Mouse (Mus musculus): ENCODE data around the gene Tctex1d1. TPM values are rescaled to one million over a fixed set of nuclear protein-coding genes. Genes with fewer than 3 reads are reported as not detected.
A peak's percentile ranks its signal among the peaks of the same experiment; 100 is the strongest.

Gene Tctex1d1
- polyA plus RNA-seq, 1 experiment from 2014 or later, result 3.3 TPM

GRCm38 (mm10) chr4:102991685-102992084 is 13.3 kb downstream of the Tctex1d1 start:
- no peaks in the 10 kb centered on the region for H3K4me1 ChIP-seq (ENCODE audit: control insufficient read depth, insufficient read depth, low read depth, low read length)
- H3K27me3 ChIP-seq (replicated peaks; ENCODE audit: control insufficient read depth, insufficient read depth, low read length), result no peaks in the 10 kb centered on the region
- no peaks in the 10 kb centered on the region for H3K9me3 ChIP-seq (ENCODE audit: control insufficient read depth, low read length)
- 74% methylated on average over 3 of the region's 3 CpGs for WGBS
- H3K36me3 ChIP-seq (ENCODE audit: control insufficient read depth, insufficient read depth, low read length), result no peaks in the 10 kb centered on the region
- H3K4me3 ChIP-seq (ENCODE audit: low read length), result no peak overlapping the region
- ATAC-seq, result no peak
- no peak overlapping the region for H3K27ac ChIP-seq (ENCODE audit: low read depth, low read length)
- H3K4me2 ChIP-seq (ENCODE audit: low read length), result no peak overlapping the region
- H3K9ac ChIP-seq (ENCODE audit: low read depth, low read length), result no peak overlapping the region

DNA sequence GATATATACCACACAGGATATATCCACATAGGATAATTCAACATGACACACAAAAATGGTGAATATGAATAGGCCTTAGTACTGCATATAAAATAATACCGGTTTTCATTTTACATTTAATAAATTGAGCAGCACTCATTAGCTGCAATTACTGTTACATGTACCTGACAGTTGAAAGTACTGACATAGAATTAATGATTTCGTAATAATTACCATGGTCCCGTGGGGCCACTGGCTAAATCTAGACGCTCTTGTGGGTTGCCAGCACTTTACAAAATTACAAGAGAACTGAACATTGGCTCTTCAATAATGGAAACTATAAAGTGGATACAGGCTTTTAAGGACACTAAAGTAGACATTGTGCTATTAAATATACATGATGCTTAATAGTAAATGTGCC is 26.3 kb downstream of the Tctex1d1 start:
- H3K4me1 ChIP-seq (ENCODE audit: control insufficient read depth, insufficient read depth, low read depth, low read length), result no peaks in the 10 kb centered on the region; the same call in 1 of the 2 replicates

GRCm38 (mm10) chr4:103005190-103005945 is 27.0 kb downstream of the Tctex1d1 start:
- H3K27me3 ChIP-seq (replicated peaks; ENCODE audit: control insufficient read depth, insufficient read depth, low read length), result no peaks in the 10 kb centered on the region
- H3K36me3 ChIP-seq (ENCODE audit: control insufficient read depth, insufficient read depth, low read length), result no peaks in the 10 kb centered on the region
- ATAC-seq, result no peak
- 58% methylated on average over 15 of the region's 15 CpGs for WGBS
- no peak overlapping the region for H3K4me3 ChIP-seq (ENCODE audit: low read length)
- no peak overlapping the region for H3K4me2 ChIP-seq (ENCODE audit: low read length)
- H3K27ac ChIP-seq (ENCODE audit: low read depth, low read length), result no peak overlapping the region
- H3K9me3 ChIP-seq (ENCODE audit: control insufficient read depth, low read length), result no peaks in the 10 kb centered on the region
- no peaks in the 10 kb centered on the region; the same call in 1 of the 2 replicates for H3K4me1 ChIP-seq (ENCODE audit: control insufficient read depth, insufficient read depth, low read depth, low read length)
- no peak overlapping the region for H3K9ac ChIP-seq (ENCODE audit: low read depth, low read length)

More for the DNA sequence above, 26.3 kb downstream of the Tctex1d1 start:
- no peaks in the 10 kb centered on the region for H3K27me3 ChIP-seq (replicated peaks; ENCODE audit: control insufficient read depth, insufficient read depth, low read length)
- WGBS, result 67% methylated on average over 4 of the region's 4 CpGs
- H3K27ac ChIP-seq (ENCODE audit: low read depth, low read length), result no peak overlapping the region
- no peak for ATAC-seq
- H3K4me2 ChIP-seq (ENCODE audit: low read length), result no peak overlapping the region
- H3K4me3 ChIP-seq (ENCODE audit: low read length), result no peak overlapping the region
- no peaks in the 10 kb centered on the region for H3K9me3 ChIP-seq (ENCODE audit: control insufficient read depth, low read length)
- H3K36me3 ChIP-seq (ENCODE audit: control insufficient read depth, insufficient read depth, low read length), result no peaks in the 10 kb centered on the region
- H3K9ac ChIP-seq (ENCODE audit: low read depth, low read length), result no peak overlapping the region

- Histone ChIP-seq H3K4me2 (ENCODE audit: low read length) (no peak overlapping the region), H3K4me1 (ENCODE audit: control insufficient read depth, insufficient read depth, low read depth, low read length) (no peaks in the 10 kb centered on the region; the same call in 1 of the 2 replicates), H3K9me3 (ENCODE audit: control insufficient read depth, low read length) (no peaks in the 10 kb centered on the region), H3K27ac (ENCODE audit: low read depth, low read length) (no peak overlapping the region), H3K9ac (ENCODE audit: low read depth, low read length) (no peak overlapping the region), H3K4me3 (ENCODE audit: low read length) (no peak overlapping the region), H3K36me3 (ENCODE audit: control insufficient read depth, insufficient read depth, low read length) (no peaks in the 10 kb centered on the region), H3K27me3 (replicated peaks; ENCODE audit: control insufficient read depth, insufficient read depth, low read length) (no peaks in the 10 kb centered on the region)
- WGBS, result 69% methylated on average over 5 of the region's 5 CpGs
- ATAC-seq, result no peak
Measured at GRCm38 (mm10) chr4:103006266-103006665, 27.9 kb downstream of the Tctex1d1 start.

DNA sequence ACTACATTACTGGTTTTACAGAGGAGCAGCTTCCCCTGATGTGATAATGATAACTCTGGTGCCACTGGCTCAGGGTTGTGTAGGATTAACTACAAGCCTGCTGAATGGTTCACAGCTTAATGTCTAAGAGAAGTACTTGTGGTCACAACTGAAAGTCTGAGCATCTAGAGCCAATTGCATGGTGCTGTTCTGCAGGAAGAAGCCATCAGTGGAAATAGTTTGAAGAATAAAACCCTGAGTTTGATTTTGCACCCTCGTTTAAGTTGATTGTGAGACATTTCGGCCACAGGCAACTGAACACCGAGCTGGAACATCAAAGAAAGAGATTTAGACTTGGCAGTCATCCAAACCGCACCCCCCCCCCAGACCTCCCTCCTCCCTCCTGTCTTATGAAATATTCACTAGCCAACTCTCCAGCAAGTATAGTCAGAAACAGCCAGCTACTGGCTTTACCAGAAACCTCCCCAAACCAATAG is 28.6 kb downstream of the Tctex1d1 start:
- Histone ChIP-seq H3K27me3 (replicated peaks; ENCODE audit: control insufficient read depth, insufficient read depth, low read length) (no peaks in the 10 kb centered on the region), H3K9me3 (ENCODE audit: control insufficient read depth, low read length) (no peaks in the 10 kb centered on the region), H3K4me1 (ENCODE audit: control insufficient read depth, insufficient read depth, low read depth, low read length) (peaks cover 3% of the 10 kb centered on the region), H3K36me3 (ENCODE audit: control insufficient read depth, insufficient read depth, low read length) (no peaks in the 10 kb centered on the region), H3K4me3 (ENCODE audit: low read length) (no peak overlapping the region), H3K9ac (ENCODE audit: low read depth, low read length) (no peak overlapping the region), H3K27ac (ENCODE audit: low read depth, low read length) (no peak overlapping the region), H3K4me2 (ENCODE audit: low read length) (no peak overlapping the region)
- WGBS, result 20% methylated on average over 4 of the region's 4 CpGs
- ATAC-seq, result no peak

DNA sequence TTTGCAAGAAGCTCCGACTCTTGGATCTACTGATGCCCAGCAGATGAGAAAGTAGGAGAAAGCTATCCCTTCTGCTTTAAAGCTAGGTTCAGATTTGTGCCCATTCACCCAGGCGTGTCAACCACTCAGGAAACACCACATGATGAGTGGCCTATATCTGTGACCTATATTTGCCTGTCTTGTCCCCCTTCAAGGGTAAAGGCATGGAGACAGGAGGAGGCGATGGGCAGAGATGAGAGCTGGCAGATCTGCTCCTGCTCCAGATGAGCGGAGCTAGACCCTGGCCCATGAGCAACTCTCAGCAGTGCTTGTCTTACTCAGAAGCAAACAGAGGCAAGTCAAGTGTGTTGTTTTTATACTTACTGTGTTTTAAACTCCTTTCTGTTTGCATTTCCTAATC is 32.3 kb downstream of the Tctex1d1 start:
- Histone ChIP-seq H3K9ac (ENCODE audit: low read depth, low read length) (no peak overlapping the region), H3K27ac (ENCODE audit: low read depth, low read length) (no peak overlapping the region), H3K4me3 (ENCODE audit: low read length) (no peak overlapping the region), H3K4me1 (ENCODE audit: control insufficient read depth, insufficient read depth, low read depth, low read length) (peaks cover 8% of the 10 kb centered on the region), H3K36me3 (ENCODE audit: control insufficient read depth, insufficient read depth, low read length) (no peaks in the 10 kb centered on the region), H3K4me2 (ENCODE audit: low read length) (no peak overlapping the region), H3K27me3 (replicated peaks; ENCODE audit: control insufficient read depth, insufficient read depth, low read length) (no peaks in the 10 kb centered on the region), H3K9me3 (ENCODE audit: control insufficient read depth, low read length) (no peaks in the 10 kb centered on the region)
- ATAC-seq, result no peak
- WGBS, result 93% methylated on average over 4 of the region's 4 CpGs

DNA sequence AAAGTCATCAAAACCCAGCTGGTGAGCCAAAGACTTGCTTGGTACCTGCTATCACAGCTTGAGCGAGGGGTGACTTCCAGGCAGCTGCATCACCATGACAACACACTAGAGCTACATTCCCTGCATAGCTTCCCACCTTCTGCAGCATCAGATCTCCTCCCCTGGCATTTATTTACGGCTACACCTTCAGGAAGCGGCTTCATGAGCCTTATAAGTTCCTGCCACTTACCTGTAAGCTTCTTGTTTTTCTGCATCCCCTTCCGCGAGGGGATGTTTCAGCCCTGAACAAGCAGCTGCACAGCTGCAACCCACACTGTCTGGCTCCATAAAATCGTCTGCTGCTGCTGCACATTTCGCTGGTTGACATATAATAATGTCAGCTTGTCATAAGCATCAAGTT is 33.4 kb downstream of the Tctex1d1 start:
- H3K4me3 ChIP-seq (ENCODE audit: low read length), result no peak overlapping the region
- H3K27ac ChIP-seq (ENCODE audit: low read depth, low read length), result peak overlapping the region; percentile 16; the same call in 1 of the 2 replicates
- WGBS, result 31% methylated on average over 7 of the region's 7 CpGs
- peaks cover 8% of the 10 kb centered on the region for H3K4me1 ChIP-seq (ENCODE audit: control insufficient read depth, insufficient read depth, low read depth, low read length)
- no peaks in the 10 kb centered on the region for H3K36me3 ChIP-seq (ENCODE audit: control insufficient read depth, insufficient read depth, low read length)
- ATAC-seq, result peak; percentile 88
- H3K9ac ChIP-seq (ENCODE audit: low read depth, low read length), result 0 out of 2 replicates have a peak overlapping the region, but pooled peaks have one; percentile 28
- peak overlapping the region; percentile 32; the same call in 1 of the 2 replicates for H3K4me2 ChIP-seq (ENCODE audit: low read length)
- H3K27me3 ChIP-seq (replicated peaks; ENCODE audit: control insufficient read depth, insufficient read depth, low read length), result no peaks in the 10 kb centered on the region
- no peaks in the 10 kb centered on the region for H3K9me3 ChIP-seq (ENCODE audit: control insufficient read depth, low read length)

DNA sequence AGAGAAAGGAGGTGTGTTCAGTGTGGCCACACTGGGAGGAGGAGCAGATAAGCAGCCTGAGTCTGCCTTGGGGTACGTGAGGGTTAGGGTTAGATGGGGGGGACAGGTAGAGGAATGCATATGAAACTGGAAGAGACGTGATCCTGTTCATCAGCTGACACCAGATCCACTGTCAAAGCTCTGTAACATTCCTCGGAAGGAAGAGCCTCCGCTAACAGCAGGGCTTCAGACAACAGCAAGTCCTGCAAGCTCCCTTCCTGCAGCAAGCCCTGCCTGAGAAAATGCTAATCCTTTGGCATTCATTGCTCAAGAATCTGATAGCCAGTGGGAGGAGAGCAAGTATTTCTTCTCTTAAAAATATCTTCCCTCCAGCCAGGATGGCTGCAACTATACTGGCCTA is 35.1 kb downstream of the Tctex1d1 start:
- H3K9me3 ChIP-seq (ENCODE audit: control insufficient read depth, low read length), result no peaks in the 10 kb centered on the region
- no peaks in the 10 kb centered on the region for H3K36me3 ChIP-seq (ENCODE audit: control insufficient read depth, insufficient read depth, low read length)
- 11% methylated on average over 4 of the region's 4 CpGs for WGBS
- no peaks in the 10 kb centered on the region for H3K27me3 ChIP-seq (replicated peaks; ENCODE audit: control insufficient read depth, insufficient read depth, low read length)
- no peak overlapping the region for H3K4me3 ChIP-seq (ENCODE audit: low read length)
- H3K4me1 ChIP-seq (ENCODE audit: control insufficient read depth, insufficient read depth, low read depth, low read length), result peaks cover 8% of the 10 kb centered on the region
- H3K9ac ChIP-seq (ENCODE audit: low read depth, low read length), result no peak overlapping the region
- peak overlapping the region; percentile 13; the same call in 1 of the 2 replicates for H3K4me2 ChIP-seq (ENCODE audit: low read length)
- ATAC-seq, result peak; percentile 9; the same call in 1 of the 2 replicates
- no peak overlapping the region for H3K27ac ChIP-seq (ENCODE audit: low read depth, low read length)

DNA sequence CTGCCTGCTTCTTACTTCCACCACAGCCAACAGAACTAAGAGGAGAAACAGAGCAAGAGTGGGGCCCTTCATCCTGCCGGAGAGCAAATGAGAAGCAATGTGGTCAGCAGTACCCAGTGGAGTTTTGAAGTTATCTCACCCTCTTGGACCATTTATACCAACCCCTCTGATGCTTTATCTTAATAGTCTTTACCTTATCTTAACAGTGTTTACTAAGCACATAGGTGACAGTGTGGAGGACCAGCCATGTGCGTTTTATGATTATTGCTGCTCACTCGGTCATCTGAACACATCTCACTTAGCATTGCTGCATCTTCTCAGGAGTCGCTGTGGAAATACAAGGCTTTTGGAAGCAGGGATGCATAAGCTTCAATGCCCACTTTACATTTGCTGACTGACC is 48.2 kb downstream of the Tctex1d1 start, which contains the start of gene Insl5:
TSS of gene Insl5 (minus strand) at position 222 of the 400 bp plus-strand sequence.
- 96% methylated on average over 4 of the region's 4 CpGs for WGBS
- no peaks in the 10 kb centered on the region for H3K36me3 ChIP-seq (ENCODE audit: control insufficient read depth, insufficient read depth, low read length)
- H3K27ac ChIP-seq (ENCODE audit: low read depth, low read length), result no peak within 1 kb of the TSS
- H3K4me3 ChIP-seq (ENCODE audit: low read length), result no peak within 1 kb of the TSS
- no peaks in the 10 kb centered on the region for H3K9me3 ChIP-seq (ENCODE audit: control insufficient read depth, low read length)
- no peaks in the 10 kb centered on the region for H3K4me1 ChIP-seq (ENCODE audit: control insufficient read depth, insufficient read depth, low read depth, low read length)
- no peak for ATAC-seq
- H3K4me2 ChIP-seq (ENCODE audit: low read length), result no peak within 1 kb of the TSS
- no peaks in the 10 kb centered on the region for H3K27me3 ChIP-seq (replicated peaks; ENCODE audit: control insufficient read depth, insufficient read depth, low read length)
- no peak within 1 kb of the TSS for H3K9ac ChIP-seq (ENCODE audit: low read depth, low read length)

All from hindbrain, embryonic 16.5 days (tissue).